Mouse (Mus musculus) gastrocnemius, adult 18-20 months (tissue): ENCODE results near the gene Rhot1. TPM values are rescaled to one million over a fixed set of nuclear protein-coding genes. Genes with fewer than 3 reads are reported as not detected.
"Not testable (repeated sequence)": the region's sequence is repeated elsewhere in the genome, so short reads cannot be mapped to it uniquely, and the experiment has no call there.

Experiments used
- DNase-seq: peaks from one replicate; pipeline ENCODE4 v3.0.0; 2021; ENCODE audit warnings: low spot score
- long read RNA-seq, 2 experiments: library from polyadenylated mRNA; stranded (forward); transcript quantifications; one replicate each; pipeline ENCODE4 v2.0.0; 2021
- total RNA-seq, 2 experiments: library from RNA; stranded (reverse); gene quantifications; 2 replicates each; pipeline ENCODE4 v1.2.3; 2021

Rhot1 gene
- 10 to 100 TPM; 39.7 to 40.2 TPM for total RNA-seq
- long read RNA-seq, experiment 1, full-length matches to known transcripts = 48 of 121 reads
- long read RNA-seq, experiment 1, partial matches to known transcripts = 15 of 121 reads
- long read RNA-seq, experiment 1, other reads (novel, unspliced or antisense) = 58 of 121 reads
- long read RNA-seq, experiment 2, transcript Rhot1-204 (19 exons, 3,687 nt) = major isoform, 15 of 52 reads
- long read RNA-seq, experiment 2, partial matches to known transcripts = 5 of 52 reads
- long read RNA-seq, experiment 2, other reads (novel, unspliced or antisense) = 32 of 52 reads

DNA sequence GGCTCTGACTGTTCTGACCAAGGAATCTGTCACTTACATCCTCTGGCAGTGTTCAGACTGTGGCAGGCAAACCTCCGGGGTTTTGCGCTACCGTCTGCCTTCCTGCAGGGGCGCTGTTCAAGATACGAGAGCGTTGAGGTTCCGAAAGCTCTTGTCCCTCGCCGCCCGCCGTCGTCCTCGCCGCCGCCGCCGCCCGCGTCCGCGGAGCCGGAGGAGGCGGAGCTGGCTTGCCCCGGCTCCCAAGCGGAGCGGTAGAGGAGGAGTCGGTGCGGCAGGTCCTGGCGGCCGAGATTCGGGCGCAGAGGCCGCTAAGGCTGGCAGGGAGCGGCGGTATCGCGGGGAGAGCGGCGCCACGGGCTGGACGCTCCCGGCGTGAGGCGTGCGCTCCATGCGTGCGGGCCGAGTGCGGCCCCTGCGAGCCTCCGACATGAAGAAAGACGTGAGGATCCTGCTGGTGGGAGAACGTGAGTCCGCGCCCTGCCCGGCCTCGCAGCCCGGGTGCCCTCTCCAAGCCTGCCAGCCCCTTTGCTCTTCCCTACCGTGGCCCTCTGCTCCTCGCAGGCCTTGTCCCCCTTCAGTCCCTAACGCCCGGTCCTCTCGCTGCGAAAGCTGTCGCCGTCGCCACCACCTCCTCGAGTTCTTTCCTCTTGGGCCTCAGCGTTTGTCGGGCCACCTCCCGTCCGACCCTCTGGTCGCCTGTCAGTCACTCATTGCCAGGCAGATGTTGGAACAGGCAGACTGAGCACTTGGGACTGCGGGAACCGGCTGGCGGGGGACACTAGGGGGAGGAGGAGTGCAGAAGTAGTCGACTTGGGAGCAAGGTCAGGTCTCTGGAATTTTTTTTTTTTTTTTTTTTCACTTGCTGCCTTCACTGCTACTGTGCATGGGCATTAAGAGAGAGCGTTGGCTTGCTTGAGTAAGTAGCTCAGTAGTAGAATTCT is at the start of gene Rhot1:
TSS of gene Rhot1 (plus strand) at position 160 of the 941 bp plus-strand sequence.
- DNase-seq = peak; percentile 96

DNA sequence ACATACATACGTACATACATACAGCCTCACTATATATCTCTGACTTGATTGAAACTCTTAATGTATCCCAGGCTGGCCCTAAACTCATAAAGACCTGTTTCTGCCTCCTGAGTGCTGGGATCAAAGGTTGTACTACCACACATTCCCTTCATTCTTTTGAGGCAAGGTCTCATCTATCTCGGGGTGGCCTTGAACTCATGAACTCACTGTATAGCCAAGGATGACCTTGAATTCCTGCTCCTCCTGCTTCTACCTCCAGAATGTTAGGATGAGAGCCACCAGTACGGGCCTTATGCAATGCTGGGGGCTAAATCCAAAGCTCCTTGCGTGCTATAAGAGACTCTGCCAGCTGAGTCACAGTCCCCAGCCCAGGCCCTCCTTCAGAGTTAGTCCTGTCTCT is 47.8 kb upstream of the Rhot1 start:
- DNase-seq = no peak

DNA sequence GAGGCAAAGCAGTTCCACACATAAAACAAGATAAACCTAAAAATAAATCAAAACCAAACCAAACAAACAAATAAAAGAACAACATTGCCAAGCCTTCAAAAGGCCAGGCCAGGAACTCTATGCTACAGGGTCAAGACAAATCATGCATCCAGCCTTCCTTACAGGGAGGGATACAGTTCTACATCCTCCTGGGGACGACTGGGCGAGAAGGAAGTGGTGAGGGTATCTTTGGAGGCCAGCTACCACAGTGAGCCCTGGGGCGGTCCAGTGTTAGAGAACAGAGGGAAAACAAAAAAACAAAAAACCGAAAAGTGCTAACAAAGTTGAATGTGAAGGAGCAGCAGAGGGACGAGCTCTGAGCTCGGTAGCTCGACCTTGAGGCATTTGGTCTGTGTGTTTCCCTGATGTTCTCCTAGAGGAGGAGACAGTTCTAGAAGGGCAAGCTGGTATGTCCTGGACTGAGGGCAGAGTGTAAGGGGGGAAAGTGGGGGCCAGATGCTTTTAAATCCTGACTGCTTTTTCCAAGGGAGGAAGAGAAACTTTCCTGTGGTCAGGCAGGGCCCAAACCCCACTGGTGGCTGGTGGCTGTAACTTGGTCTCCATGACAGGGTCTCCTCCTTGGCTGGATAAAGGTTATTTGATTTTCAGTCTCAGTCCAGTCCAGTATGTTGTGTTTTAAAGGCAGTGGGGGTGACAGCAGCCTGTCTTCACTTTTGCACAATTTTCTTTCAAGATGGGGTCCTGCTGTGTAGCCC is 45.3 kb upstream of the Rhot1 start:
- DNase-seq = no peak

DNA sequence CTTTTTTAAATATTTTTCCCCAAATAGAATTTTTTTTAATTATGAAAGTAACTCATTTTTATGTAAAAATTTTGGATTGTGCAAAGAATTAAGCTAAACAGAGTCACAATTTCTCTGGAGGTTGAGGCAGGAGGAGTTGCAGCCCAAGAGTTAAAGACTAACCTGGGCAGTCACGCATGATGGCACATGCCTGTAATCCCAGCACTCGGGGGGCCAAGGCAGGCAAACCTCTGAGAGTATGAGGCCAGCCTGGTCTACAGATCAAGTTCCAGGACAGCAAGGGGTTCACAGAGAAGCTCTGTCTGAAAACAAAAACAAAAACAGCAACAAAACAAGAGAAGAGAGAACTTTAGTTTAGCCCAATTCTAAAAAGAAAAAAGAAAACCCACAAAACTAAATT is 44.6 kb upstream of the Rhot1 start:
- DNase-seq = no peak

DNA sequence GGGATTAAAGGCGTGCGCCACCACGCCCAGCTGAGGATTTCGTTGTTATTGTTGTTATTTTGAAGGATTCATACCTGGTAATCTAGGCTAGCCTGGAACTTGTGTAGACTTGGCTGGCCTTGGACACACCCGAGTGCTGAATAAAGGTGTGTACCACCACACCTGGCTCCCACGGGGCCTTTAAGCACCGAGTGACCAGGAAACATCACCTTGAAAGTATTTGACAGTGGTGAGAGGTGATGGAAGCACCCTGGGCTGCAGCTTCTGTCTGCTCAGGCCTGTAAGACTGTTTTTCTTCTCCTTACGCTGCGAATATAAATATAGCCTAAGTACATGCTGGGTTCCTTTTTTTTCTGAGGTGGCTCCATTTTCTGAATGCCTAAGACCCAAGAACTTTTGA is 40.7 kb upstream of the Rhot1 start:
- DNase-seq = no peak

DNA sequence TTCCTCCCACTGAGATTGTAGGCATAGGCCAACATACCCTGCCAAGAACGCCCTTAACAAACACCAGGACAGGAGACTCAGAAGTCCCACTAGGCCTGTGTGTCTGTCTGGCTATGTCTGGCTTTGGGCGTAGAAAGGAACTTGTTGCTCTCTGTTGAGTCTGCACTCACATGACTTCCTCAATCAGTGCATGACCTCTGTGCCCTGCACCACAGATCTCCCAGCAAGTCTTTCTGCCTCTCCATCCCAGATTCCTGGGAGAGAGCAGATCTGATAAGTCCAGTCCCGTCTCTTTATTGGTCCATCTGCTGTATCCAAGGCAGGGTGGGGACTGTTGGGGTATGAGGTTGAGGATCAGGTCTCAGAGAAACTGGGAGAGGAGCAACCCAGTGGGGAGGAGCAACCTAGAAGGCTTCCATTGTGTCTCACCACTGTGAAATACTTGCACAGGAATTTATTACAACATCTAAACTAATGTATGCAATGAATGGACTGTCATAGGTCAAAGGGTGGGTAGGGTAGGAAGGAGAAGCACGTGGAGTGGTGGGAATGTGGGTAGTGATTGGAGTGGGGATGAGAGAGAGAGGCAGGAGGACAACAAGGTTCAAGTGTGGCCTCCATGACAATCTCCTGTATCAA is 40.1 kb upstream of the Rhot1 start:
- DNase-seq = no peak

DNA sequence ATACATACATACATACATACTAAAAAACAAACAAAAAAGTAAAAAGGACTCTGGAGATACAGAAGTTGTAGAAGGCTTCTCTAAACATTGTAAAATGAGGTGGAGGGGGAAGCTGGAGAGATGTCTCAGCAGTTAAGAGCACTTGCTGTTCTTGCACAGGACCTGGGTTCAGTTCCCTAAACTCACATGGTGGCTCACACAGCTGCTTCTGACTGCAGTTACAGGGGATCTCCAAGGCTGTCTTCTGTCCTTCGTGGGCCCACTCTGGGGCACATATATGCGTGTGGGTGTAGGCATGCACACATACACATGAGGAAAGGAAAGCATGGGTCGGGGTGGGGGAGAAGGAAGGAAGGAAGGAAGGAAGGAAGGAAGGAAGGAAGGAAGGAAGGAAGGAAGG is 39.2 kb upstream of the Rhot1 start:
- DNase-seq = no peak

DNA sequence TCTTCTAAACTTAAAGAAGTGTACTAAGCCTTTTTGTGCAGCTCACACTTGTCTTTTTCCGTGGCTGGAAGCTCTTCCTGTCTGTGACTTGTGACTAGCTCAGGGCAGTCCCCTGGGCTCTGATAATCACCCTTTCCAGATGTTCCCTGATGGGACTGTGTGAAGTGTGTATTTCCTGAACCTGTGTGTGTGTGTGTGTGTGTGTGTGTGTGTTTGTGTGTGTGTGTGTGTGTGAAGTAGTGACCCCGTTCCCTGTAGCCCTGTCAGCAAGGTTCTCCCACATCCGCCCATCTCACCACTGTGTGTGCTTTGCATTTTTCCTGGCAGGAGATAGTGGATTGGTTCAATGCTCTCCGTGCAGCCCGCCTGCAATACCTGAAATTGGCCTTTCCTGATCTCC is 38.5 kb upstream of the Rhot1 start:
- DNase-seq = no peak

DNA sequence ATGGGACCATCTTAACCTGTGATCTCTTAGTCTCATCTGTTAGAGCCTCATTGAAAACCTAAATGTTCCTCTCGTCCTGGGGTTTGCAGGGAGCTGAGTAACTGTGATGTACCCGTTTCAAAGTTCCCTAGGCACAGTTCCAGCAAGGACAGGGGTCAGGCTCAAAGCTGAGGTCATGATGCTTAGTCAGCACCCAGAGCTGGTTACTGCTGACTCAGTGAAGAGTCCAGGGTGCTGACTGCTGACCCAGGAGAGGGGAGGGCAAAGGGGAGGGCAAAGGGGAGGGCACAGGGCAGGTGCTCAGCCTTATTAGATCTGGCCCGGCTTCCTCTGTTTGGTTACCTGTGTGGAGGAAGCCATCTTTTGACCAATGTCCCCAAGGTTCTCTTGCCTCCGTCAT is 36.9 kb upstream of the Rhot1 start:
- DNase-seq = peak; percentile 36

DNA sequence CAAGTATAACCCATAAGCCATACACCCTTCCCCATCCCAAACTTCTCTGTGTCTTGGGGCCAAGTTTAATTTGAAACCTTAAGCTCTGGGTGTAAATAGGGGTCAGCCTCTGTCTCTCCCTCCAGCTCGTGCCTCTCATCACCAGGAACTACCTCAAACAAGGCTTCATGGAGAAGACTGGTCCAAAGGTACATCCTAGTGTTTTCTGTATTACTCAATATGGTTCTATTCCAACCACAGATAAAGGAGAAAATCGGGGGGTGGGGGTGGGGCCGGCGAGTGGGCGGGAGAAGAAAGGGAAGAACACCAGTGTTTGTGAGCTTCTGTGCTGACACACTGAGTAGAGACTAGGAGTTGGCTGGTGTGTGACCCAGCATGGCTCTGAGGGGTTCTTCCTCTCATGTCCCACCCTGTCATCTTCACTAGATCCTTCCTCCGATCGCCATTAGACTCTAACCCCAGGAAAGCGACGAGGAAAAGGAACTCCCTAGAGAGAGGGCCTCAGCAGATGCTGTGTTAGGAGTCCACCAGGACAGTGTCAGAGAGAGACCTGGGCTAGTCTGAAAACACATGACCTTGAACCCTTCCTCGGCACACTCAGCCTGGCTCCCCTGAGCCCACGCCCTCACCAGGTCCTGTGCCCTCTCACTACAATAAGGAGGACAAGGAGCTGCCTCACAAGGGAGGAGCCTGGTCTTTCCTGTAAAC is 34.7 kb upstream of the Rhot1 start:
- no peak for DNase-seq

DNA sequence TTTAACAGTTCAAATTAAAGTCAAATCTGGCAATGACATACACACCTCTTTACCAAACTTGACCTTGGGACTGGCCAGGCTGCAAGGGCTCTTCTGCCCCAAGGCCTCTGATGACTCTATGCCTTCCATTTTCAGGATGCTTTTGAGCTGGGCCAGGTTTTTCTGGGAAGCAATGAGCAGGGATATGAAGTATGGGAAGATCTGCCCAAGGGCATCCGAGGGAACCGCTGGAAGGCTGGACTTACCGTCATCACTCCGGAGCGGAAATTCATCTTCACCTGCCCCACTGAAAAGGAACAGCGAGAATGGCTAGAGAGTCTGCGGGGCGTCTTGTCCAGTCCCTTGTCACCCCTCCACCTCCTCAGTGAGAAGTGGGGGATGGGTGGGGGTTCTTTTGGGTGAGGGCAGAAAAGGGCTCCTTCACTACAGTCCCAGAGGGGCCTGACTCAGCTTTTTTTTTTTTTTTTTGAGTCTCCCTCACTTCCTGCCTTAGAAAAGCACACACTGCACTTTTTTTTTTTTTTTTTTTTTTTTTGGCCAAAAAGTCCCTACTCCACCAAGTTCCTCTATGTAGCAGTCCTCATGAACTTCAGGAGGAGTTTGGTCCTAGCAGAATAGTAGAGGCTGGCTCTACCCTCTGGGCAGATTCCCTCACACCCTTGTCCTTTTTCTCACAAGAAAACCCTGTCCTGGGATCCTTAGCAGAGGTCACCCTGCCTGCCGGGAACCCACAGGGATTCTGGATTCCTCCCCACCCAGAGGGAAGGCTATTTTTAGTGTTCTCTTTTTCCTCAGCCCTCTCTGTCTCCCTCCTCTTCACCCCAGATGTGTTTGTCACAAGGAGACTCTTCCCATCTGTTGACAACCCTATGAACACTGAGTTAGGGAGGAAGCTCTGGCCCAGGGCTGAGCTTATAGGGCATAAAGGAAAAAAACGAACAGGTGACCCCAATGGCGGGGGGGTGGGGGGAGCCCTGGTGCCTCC is 31.6 kb upstream of the Rhot1 start:
- no peak for DNase-seq

DNA sequence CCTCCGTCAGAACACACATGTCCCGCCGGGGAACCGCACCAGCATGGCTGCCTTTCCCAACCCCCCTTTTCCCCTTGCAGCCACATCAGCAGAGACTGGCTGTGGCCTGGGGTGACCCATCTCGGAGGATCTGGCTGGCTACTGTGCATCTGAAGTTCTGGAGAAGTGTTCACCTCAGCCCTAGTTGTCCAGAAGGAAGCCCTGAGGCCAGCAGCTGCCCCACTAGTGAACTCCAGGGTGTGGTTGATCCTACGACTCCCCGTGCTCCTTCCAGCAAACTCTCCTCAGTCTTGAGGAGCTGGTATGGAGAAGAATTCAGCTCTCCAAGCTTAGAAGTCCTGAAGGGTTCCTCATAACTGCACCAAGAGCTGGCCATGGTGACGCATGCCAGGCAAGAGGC is 30.5 kb upstream of the Rhot1 start:
- DNase-seq = no peak

DNA sequence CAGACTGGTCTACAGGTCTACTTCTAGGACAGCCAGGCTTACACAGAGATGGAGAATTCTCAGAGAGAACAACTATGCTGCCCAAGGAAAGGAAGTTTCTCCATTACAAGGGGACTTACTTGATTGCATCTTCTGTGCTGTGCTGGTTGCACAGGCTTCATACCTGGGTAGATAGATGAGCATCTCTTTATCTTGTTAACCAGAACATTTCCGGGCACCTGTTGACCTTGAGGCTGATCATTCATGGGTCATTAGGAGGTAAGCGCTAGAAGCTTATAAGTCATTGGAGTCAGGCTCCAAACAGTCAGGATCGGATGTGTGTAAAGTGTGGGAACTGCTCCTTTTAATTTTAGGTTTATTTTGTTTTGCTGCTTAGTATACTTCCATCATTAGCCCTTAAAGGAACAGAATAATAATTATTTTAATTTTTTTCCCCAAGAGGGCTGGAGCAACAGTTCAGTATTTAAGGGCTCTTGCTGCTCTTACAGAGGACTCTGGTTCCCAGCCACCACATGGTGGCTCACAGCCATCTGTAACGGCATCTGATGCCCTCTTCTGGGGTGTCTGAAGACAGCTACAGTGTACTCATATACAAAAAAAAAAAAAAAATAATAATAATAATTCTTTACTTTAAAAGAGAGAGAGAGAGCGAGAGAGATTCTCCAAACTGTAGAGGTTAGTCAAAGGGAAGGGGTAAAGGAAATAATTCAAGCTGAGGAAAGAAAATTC is 27.6 kb upstream of the Rhot1 start:
- no peak for DNase-seq

DNA sequence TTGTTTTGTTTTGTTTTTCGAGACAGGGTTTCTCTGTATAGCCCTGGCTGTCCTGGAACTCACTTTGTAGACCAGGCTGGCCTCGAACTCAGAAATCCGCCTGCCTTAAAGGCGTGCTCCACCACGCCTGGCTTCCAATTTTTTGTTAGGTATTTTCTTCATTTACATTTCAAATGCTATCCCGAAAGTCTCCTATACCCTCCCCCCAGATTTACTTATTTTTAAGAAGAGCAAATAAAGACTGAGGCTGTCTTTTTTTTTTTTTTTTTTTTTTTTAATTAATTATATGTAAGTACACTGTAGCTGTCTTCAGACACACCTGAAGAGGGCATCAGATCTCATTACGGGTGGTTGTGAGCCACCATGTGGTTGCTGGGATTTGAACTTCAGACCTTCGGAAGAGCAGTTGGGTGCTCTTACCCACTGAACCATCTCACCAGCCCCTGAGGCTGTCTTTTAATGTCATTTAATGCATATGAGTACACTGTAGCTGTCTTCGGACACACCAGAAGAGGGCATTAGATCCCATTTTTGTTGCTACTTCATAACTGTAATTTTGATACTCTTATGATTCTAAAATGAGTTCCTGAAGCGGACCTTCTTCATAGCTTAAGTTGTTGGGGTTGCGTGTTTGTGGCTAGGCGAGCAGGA is 25.6 kb upstream of the Rhot1 start:
- DNase-seq = not testable (repeated sequence)

DNA sequence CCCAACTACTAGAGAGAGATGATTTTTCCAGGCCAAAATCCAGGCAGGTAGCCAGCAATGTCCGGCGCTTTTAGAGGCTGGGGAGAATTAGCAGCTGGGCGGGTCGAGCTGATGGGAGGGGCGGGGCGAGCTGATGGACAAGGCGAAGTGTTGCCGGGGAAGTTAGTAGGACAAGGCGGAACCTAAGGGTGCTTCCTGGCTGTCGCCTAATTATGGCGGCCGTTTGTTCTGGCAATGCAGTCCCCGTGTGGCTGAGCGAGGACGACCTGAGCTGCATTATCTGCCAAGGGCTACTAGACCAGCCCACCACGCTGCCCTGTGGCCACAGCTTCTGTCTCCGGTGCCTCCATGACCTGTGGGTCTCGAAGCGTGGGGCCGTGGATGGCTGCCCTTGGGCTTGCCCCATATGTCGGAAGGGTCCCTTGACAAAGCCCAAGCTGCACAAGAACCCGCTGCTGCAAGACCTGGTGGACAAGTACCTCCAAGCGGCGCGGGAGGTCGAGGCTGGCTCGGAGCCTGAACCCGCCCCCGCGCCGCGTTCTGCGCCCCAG is 25.0 kb upstream of the Rhot1 start, which contains the start of gene Rnf135:
TSS of gene Rnf135 (plus strand) at position 147 of the 551 bp plus-strand sequence.
- peak; percentile 95 for DNase-seq

DNA sequence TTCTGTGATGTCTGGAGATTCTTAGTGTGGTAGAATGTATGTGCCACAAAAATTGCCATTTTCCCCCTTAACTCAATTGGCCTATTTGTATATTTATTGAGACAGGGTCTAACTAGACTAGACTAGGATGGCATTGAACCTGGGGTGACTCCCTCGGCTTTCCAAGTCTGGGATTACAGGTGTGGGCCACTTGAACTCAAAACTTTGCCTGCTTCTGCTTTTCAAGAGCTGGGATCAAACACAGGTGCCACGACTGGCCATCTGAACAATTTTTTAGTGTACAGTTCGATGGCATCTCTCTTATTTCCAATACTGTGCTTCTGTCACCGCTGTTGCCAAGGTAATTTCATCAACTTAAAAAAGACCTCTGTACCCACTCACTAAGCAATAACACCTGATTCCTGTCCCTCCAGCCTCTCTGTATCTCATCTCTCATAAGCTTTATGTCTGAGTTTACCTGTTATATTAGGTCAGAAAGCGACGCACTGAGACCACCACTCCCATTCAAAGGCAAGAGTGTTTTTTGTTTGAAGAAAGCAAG is 24.2 kb upstream of the Rhot1 start:
- no peak for DNase-seq

DNA sequence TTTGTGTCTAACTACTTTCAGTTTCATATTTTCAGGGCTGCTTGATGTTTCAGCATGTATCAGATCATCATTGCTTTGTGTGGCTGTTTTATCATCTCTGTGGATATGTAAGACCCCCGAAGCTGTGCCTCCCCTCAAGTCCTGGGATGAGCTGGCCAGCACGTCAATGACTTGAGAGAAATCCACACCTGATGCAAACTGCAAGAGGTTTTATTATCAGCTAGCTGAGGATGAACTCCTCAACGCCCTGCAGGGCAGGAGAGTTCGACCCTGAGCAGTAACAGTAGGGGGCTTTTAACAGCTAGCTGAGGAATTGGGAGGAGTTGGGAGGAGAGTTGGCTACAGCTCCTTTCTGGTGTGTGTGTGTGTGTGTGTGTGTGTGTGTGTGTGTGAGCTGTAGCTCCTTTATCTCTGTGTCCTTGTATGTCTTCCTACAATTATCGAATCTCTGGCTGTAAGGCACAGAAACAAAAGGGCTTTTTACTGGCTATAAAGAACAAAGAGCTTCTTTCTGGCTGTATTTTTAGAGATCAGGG is 23.3 kb upstream of the Rhot1 start:
- not testable (repeated sequence) for DNase-seq
